Mouse (Mus musculus) Muller cell, postnatal 12 days (primary cell): ENCODE results near the gene Yrdc.

Experiments
- DNase-seq: peaks from one replicate; pipeline ENCODE4 v3.0.0-alpha.2; 2015; ENCODE audit errors: inconsistent ontology term

Gene Yrdc

DNA sequence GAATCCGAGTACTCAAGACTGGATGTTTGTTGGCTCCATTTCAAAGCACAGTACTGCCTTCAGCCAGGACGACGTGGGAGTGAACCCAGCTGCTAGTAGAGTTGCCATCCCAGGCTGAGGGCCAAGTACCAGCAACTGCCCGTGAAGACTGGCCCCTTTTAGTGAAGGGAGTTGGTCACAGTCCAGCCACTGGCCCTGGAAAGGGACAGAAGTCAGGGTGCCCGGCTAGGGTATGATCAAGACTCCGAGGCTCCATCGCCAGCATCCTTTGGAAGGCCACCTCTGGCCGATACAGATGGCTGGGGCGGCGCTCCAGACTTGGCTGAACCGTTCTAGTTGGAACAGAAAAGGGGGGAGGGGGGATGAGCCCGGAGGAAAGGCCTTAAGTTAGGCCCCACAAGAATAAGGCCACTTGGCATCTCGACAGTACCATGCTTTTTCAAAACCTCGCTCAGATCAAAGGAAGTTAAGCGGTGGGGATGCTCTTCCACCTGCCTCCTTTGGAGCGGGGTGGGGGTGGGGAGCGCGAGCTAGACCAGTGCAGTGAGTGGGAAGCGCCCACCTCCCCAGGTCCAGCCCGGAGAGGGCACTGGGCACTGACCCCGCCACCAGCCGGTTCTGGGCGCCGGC, 733 bp upstream of the Yrdc start:
- peak; percentile 77 for DNase-seq

DNA sequence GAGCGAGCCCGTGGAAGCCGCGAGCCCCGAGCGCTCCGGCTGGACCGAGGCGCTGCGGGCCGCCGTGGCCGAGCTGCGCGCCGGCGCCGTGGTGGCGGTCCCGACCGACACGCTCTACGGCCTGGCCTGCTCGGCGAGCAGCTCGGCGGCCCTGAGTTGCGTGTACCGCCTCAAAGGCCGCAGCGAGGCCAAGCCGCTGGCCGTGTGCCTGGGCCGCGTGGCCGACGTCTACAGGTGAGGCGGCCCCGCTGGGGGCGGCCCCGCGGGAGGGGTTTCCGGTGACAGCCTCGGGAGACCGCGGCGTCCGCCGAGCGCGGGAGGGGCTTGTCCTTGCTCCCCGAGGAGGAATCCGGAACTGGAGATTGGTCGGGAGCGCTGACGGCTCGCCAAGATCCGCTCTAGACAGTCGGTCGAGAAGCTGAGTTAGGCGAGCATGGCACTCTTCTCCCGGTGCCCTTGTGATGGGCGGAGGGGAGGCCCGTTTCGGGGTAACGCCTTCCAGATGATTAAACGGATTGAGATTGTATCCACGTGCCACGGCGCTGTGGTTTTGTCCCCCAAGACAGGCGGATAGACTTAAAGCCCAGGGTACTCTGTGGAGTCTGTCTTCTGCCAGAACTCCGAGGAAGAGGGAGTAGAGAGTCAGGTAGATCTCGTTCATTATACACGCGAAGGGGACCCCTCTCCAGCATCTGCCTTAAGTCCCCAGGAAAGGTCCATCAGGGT, 617 bp downstream of the Yrdc start, which contains the start of gene 1110065P20Rik:
1110065P20Rik (minus strand) TSS at position 264 of the 726 bp plus-strand sequence.
- peak; percentile 80 for DNase-seq

DNA sequence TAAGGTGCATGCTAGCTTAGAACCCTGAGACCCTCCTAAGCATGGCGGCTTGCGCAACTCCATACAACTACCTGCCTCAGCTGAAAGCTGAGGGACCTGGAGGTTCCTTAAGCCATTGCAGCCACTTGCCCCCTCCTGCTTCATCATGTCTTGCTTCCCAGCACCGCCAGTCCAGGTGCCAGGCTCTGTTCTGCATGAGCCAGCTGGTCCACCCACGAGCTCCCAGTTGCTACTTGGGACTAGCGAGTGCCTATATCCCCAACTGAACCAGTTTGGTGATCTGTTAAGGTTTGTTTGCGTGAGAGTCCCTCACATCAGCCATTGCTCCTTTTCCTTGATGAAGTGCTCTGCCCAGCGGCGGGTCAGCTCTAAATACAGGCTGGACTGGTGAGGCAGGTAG, 5.8 kb downstream of the Yrdc start:
- no peak for DNase-seq

GRCm38 (mm10) chr4:124858370-124858769, 7.9 kb downstream of the Yrdc start:
- DNase-seq, result no peak

- DNase-seq, result peak; percentile 58
Measured at GRCm38 (mm10) chr4:124860446-124860845, 10.0 kb downstream of the Yrdc start.

DNA sequence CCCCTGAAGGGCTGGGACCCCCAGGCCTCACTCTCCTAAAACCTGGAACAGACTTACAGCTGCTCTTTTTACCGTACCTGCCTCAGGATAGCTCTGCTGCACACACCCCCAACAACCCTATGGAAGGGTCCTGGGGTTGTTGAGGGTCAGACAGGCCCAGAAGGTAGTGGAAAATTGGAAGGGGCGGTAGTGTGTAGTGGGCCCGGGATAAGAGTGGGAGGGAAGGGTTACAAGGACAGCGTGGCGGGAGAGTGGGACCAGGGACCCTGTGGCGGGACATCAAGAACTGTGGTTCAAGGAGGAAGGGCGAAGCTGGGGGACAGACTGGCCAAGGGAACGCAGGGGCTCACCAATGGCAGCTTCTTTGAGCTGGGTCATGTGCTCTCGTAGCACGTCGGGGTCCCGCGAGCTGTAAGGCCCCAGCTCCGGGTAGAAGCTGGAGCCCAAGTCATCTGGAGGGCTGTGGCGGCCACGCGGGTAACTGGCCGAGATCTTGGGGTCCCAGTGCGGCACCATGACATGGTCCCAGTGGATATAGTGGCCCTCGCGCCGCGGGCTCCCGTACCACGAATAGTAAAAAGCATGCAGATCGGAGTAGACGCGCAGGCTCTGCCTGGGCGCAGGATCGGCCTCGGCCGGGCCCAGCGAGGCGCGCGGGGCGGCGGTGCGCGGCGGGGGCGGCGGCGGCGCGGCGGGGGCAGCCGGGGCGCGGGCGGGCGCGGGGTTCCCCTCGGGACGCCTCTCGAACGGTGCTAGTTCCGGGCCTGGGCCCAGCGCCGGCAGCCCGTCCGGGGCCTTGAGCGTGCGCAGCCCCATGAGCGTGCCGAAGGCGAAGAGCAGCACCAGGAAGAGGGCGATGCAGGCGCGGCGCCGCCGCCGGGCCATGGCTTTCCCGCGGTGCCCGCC, 11.1 kb downstream of the Yrdc start, which contains the start of gene Maneal:
Maneal (minus strand) TSS at position 889 of the 906 bp plus-strand sequence.
- no peak for DNase-seq

- no peak for DNase-seq
Measured at GRCm38 (mm10) chr4:124872719-124873118, 22.2 kb downstream of the Yrdc start.

- DNase-seq, result no peak
Measured at GRCm38 (mm10) chr4:124880599-124880998, 30.1 kb downstream of the Yrdc start, which contains the start of gene Epha10. Gene Epha10, plus strand, starts transcription at chr4:124880899.

DNA sequence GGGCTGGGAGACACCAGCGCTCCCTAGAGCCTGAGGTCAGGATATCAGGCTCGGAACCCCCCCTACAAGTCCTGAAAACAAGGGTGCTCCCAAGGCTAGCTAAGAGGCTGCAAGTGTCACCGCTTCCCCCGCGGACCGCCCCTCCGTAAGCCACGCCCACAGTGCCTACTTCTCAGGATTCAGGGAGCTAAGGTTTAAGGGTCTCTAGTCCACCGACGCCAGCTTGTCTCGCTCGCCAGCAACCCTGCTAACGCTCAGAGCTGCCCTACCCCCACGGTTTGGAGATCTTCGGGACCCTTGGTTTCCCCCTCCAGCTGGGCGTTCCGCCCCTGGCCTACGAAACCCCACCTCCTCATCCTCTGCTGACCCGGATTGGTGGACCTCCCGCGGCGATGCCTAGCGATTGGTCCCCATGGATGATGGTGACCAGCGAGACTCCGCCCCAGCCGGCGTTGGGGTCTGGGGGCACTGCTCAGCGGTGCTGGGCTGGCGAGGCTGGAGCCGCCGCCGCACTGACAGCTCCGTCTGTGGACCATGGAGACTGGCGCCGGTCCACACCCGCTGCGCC, 30.9 kb downstream of the Yrdc start:
- DNase-seq, result no peak

- peak; percentile 52 for DNase-seq
Measured at GRCm38 (mm10) chr4:124882151-124882729, 31.8 kb downstream of the Yrdc start.

GRCm38 (mm10) chr4:124888702-124889101, 38.2 kb downstream of the Yrdc start:
- no peak for DNase-seq

DNA sequence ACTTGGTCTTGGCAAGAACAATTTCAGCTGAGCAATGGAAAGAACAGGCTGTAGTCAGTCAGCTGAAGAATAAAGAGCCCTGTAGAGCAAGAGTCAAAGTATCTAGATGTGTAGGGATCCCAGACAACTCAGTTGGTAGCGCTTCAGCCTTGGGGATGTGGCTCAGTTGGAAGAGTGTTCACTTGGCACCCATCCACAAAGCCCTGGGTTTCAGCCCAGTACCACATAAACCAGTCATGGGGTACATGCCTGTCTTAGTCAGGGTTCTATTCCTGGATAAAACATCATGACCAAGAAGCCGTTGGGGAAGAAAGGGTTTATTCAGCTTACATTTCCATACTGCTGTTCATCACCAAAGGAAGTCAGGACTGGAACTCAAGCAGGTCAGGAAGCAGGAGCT, 39.5 kb downstream of the Yrdc start:
- no peak for DNase-seq

- DNase-seq, result no peak
Measured at GRCm38 (mm10) chr4:124890831-124891230, 40.4 kb downstream of the Yrdc start.

GRCm38 (mm10) chr4:124893769-124894168, 43.3 kb downstream of the Yrdc start:
- no peak for DNase-seq

DNA sequence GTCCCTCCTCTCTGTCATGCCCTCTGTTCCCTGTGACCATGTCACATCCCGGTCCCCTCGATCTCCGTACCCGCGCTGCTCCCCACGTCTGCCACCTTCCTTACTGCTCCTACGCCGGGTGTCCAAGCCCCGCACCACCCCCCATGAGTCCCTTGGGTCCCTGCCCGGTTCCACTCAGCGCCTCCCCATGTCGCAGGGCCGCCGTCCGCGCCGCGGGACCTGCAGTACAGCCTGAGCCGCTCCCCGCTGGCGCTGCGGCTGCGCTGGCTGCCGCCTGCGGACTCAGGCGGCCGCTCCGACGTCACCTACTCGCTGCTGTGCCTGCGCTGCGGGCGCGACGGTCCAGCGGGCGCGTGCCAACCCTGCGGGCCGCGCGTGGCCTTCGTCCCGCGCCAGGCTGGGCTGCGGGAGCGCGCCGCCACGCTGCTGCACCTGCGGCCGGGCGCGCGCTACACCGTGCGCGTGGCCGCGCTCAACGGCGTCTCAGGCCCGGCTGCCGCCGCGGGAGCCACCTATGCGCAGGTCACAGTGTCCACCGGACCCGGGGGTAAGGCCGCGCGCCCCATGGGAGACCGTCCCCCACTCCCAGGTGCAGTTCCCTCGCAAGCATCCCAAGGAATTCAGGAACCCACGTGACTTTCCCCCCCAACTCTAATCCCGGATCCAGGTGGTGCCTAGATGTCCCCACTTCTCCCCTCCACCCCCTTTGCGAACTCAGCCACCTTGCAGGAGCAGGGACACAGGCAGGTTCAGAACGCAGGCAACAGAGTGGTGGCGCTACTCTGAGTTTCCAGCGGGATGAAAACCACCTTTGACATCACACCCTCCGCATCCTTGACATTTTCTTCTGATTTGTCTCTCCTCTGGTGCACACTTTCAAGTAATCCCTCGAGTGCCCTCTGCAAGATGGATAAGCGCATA, 44.3 kb downstream of the Yrdc start:
- DNase-seq, result no peak

GRCm38 (mm10) chr4:124898428-124898827, 47.9 kb downstream of the Yrdc start:
- no peak for DNase-seq

- no peak for DNase-seq
Measured at GRCm38 (mm10) chr4:124899906-124900305, 49.4 kb downstream of the Yrdc start.
